Mouse (Mus musculus) heart, postnatal 36 days (tissue): ENCODE measurements at regions not wholly inside any gene's neighbourhood (a gene's known extent, or its start where the extent isn't known, plus 50 kb on each side); places are given as distances from the start of the nearest gene placed in this dataset.

Experiments used
- DNase-seq, 2 experiments: peaks; one replicate each; pipeline ENCODE4 v3.0.0; 2021 to 2022
- intact Hi-C: fragments of 180-260 bp; cut with DNase I; formaldehyde crosslinking; loops from one replicate; pipeline ENCODE4 v1.15.1; 2025

- no peak for DNase-seq
- intact Hi-C loops: no loop called here
Observed at GRCm38 (mm10) chr16:92992876-92993275, 166.9 kb upstream of the Runx1 start.

GRCm38 (mm10) chr16:92991405-92991804 lies 165.5 kb upstream of the Runx1 start:
- intact Hi-C loops: no loop called here
- DNase-seq: no peak

- DNase-seq: no peak
- intact Hi-C loops: no loop called here
Observed at GRCm38 (mm10) chr16:92988416-92988815, 162.5 kb upstream of the Runx1 start.

- intact Hi-C loops: no loop called here
- DNase-seq: no peak
Observed at GRCm38 (mm10) chr16:92988000-92988399, 162.1 kb upstream of the Runx1 start.

GRCm38 (mm10) chr16:92985768-92986167 lies 159.8 kb upstream of the Runx1 start:
- intact Hi-C loops: no loop called here
- no peak for DNase-seq

- intact Hi-C loops: no loop called here
- DNase-seq: no peak
Observed at GRCm38 (mm10) chr16:92982934-92983333, 157.0 kb upstream of the Runx1 start.

- intact Hi-C loops: no loop called here
- no peak for DNase-seq
Observed at GRCm38 (mm10) chr16:92979620-92980330, 153.8 kb upstream of the Runx1 start.

GRCm38 (mm10) chr16:92976097-92976496 lies 150.1 kb upstream of the Runx1 start:
- intact Hi-C loops: no loop called here

GRCm38 (mm10) chr16:92975090-92975489 lies 149.1 kb upstream of the Runx1 start:
- no peak for DNase-seq
- intact Hi-C loops: no loop called here

More at GRCm38 (mm10) chr16:92976097-92976496, 150.1 kb upstream of the Runx1 start:
- no peak for DNase-seq

- intact Hi-C loops: no loop called here
- no peak for DNase-seq
Observed at GRCm38 (mm10) chr16:92972681-92973080, 146.7 kb upstream of the Runx1 start.

- intact Hi-C loops: no loop called here
- no peak for DNase-seq
Observed at GRCm38 (mm10) chr16:92971956-92972355, 146.0 kb upstream of the Runx1 start.

GRCm38 (mm10) chr16:92970587-92970986 lies 144.6 kb upstream of the Runx1 start:
- DNase-seq: no peak
- intact Hi-C loops: no loop called here

- DNase-seq: no peak
- intact Hi-C loops: no loop called here
Observed at GRCm38 (mm10) chr16:92969036-92969435, 143.1 kb upstream of the Runx1 start.

- no peak for DNase-seq
- intact Hi-C loops: no loop called here
Observed at GRCm38 (mm10) chr16:92966069-92966866, 140.3 kb upstream of the Runx1 start.

GRCm38 (mm10) chr16:92965651-92966050 lies 139.7 kb upstream of the Runx1 start:
- no peak for DNase-seq
- intact Hi-C loops: no loop called here

- intact Hi-C loops: no loop called here
- no peak for DNase-seq
Observed at GRCm38 (mm10) chr16:92963582-92963981, 137.6 kb upstream of the Runx1 start.

- DNase-seq: no peak
- intact Hi-C loops: no loop called here
Observed at GRCm38 (mm10) chr16:92961361-92961760, 135.4 kb upstream of the Runx1 start.

- DNase-seq: no peak
- intact Hi-C loops: no loop called here
Observed at GRCm38 (mm10) chr16:92960740-92961139, 134.8 kb upstream of the Runx1 start.

GRCm38 (mm10) chr16:92958967-92959366 lies 133.0 kb upstream of the Runx1 start:
- intact Hi-C loops: no loop called here
- DNase-seq: no peak

- intact Hi-C loops: no loop called here
- no peak for DNase-seq
Observed at GRCm38 (mm10) chr16:92958146-92958545, 132.2 kb upstream of the Runx1 start.

GRCm38 (mm10) chr16:92955508-92955907 lies 129.6 kb upstream of the Runx1 start:
- intact Hi-C loops: no loop called here
- no peak for DNase-seq

GRCm38 (mm10) chr16:92955087-92955486 lies 129.1 kb upstream of the Runx1 start:
- intact Hi-C loops: no loop called here

More at GRCm38 (mm10) chr16:92955087-92955486, 129.1 kb upstream of the Runx1 start:
- no peak for DNase-seq
